Mouse (Mus musculus): Measurements from ENCODE around the gene Gdpd5. TPM values are rescaled to one million over a fixed set of nuclear protein-coding genes. Genes with fewer than 3 reads are reported as not detected.
A peak's percentile ranks its signal among the peaks of the same experiment; 100 is the strongest.

Gene Gdpd5
- polyA plus RNA-seq, 1 experiment from 2014 or later = 8.1 TPM

- Histone ChIP-seq H3K27ac (replicated peaks) (no peak overlapping the region), H3K36me3 (ENCODE audit: control insufficient read depth, insufficient read depth, low read length) (no peaks in the 10 kb centered on the region), H3K9ac (ENCODE audit: low read length) (no peak overlapping the region), H3K4me1 (replicated peaks; ENCODE audit: control insufficient read depth, insufficient read depth) (0 out of 2 replicates have a peak, but pooled peaks cover 6% of the 10 kb centered on the region), H3K27me3 (ENCODE audit: control insufficient read depth, insufficient read depth, low read length) (no peaks in the 10 kb centered on the region), H3K4me3 (ENCODE audit: low read depth, low read length) (no peak overlapping the region), H3K9me3 (ENCODE audit: control insufficient read depth, low read length) (no peaks in the 10 kb centered on the region), H3K4me2 (replicated peaks; ENCODE audit: low read depth) (no peak overlapping the region)
- WGBS = 70% methylated on average over 6 of the region's 6 CpGs
- ATAC-seq (ENCODE audit: low FRiP score, low TSS enrichment) (no peak), DNase-seq (ENCODE audit: low spot score) (no peak)
- TF ChIP-seq EP300 (optimal IDR thresholded peaks at IDR 0.05) = no peak
- peak; percentile 70 for TF ChIP-seq CTCF (IDR thresholded peaks at IDR 0.05; ENCODE audit: low read depth)
Observed at GRCm38 (mm10) chr7:99444012-99444411, 62.8 kb downstream of the Gdpd5 start.

DNA sequence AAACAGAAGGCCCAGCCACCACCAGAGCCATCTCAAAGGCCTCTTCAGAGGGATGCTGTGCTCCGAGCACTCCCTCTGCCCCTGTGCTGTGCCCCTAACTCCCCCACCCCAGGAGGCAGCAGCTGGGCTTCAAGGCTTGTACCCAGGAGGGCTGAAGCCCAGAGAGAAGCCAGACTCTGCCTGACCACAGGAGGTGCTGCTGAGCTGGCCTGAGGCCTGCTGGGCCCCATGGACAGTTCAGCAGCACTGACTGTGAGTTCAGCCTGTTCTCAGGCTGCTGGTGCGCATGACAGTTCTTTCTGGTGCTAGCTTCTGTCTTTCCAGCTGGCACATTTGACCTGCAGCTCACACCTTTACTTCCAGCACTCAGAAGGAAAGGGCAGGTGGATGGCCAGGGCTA, 64.6 kb downstream of the Gdpd5 start:
- H3K9ac ChIP-seq (ENCODE audit: low read length) = no peak overlapping the region

GRCm38 (mm10) chr7:99447323-99447722, 66.1 kb downstream of the Gdpd5 start:
- TF ChIP-seq CTCF (IDR thresholded peaks at IDR 0.05; ENCODE audit: low read depth) (no peak), EP300 (optimal IDR thresholded peaks at IDR 0.05) (no peak)
- DNase-seq (ENCODE audit: low spot score) (no peak), ATAC-seq (ENCODE audit: low FRiP score, low TSS enrichment) (no peak)
- no peaks in the 10 kb centered on the region for H3K27me3 ChIP-seq (ENCODE audit: control insufficient read depth, insufficient read depth, low read length)
- no peak overlapping the region for H3K4me3 ChIP-seq (ENCODE audit: low read depth, low read length)
- H3K27ac ChIP-seq (replicated peaks) = no peak overlapping the region
- H3K36me3 ChIP-seq (ENCODE audit: control insufficient read depth, insufficient read depth, low read length) = no peaks in the 10 kb centered on the region
- H3K4me2 ChIP-seq (replicated peaks; ENCODE audit: low read depth) = no peak overlapping the region
- no peak overlapping the region for H3K9ac ChIP-seq (ENCODE audit: low read length)
- H3K4me1 ChIP-seq (replicated peaks; ENCODE audit: control insufficient read depth, insufficient read depth) = no peaks in the 10 kb centered on the region
- no peaks in the 10 kb centered on the region for H3K9me3 ChIP-seq (ENCODE audit: control insufficient read depth, low read length)
- WGBS = 89% methylated on average over 5 of the region's 5 CpGs

More for the DNA sequence above, 64.6 kb downstream of the Gdpd5 start:
- no peak for ATAC-seq (ENCODE audit: low FRiP score, low TSS enrichment)
- H3K27ac ChIP-seq (replicated peaks) = no peak overlapping the region
- H3K9me3 ChIP-seq (ENCODE audit: control insufficient read depth, low read length) = no peaks in the 10 kb centered on the region
- WGBS = 91% methylated on average over 2 of the region's 2 CpGs
- H3K4me2 ChIP-seq (replicated peaks; ENCODE audit: low read depth) = no peak overlapping the region
- H3K36me3 ChIP-seq (ENCODE audit: control insufficient read depth, insufficient read depth, low read length) = no peaks in the 10 kb centered on the region
- TF ChIP-seq EP300 (optimal IDR thresholded peaks at IDR 0.05) (no peak), CTCF (IDR thresholded peaks at IDR 0.05; ENCODE audit: low read depth) (peak; percentile 63)
- no peaks in the 10 kb centered on the region for H3K27me3 ChIP-seq (ENCODE audit: control insufficient read depth, insufficient read depth, low read length)
- peak; percentile 43 for DNase-seq (ENCODE audit: low spot score)
- H3K4me1 ChIP-seq (replicated peaks; ENCODE audit: control insufficient read depth, insufficient read depth) = 0 out of 2 replicates have a peak, but pooled peaks cover 6% of the 10 kb centered on the region
- H3K4me3 ChIP-seq (ENCODE audit: low read depth, low read length) = no peak overlapping the region

GRCm38 (mm10) chr7:99448619-99449018, 67.4 kb downstream of the Gdpd5 start:
- DNase-seq (ENCODE audit: low spot score) (no peak), ATAC-seq (ENCODE audit: low FRiP score, low TSS enrichment) (no peak)
- no peak overlapping the region for H3K4me3 ChIP-seq (ENCODE audit: low read depth, low read length)
- 72% methylated on average over 5 of the region's 5 CpGs for WGBS
- no peak overlapping the region for H3K27ac ChIP-seq (replicated peaks)
- H3K9me3 ChIP-seq (ENCODE audit: control insufficient read depth, low read length) = no peaks in the 10 kb centered on the region
- no peak overlapping the region for H3K4me2 ChIP-seq (replicated peaks; ENCODE audit: low read depth)
- TF ChIP-seq EP300 (optimal IDR thresholded peaks at IDR 0.05) (no peak), CTCF (IDR thresholded peaks at IDR 0.05; ENCODE audit: low read depth) (no peak)
- H3K9ac ChIP-seq (ENCODE audit: low read length) = no peak overlapping the region
- H3K27me3 ChIP-seq (ENCODE audit: control insufficient read depth, insufficient read depth, low read length) = no peaks in the 10 kb centered on the region
- H3K36me3 ChIP-seq (ENCODE audit: control insufficient read depth, insufficient read depth, low read length) = no peaks in the 10 kb centered on the region
- no peaks in the 10 kb centered on the region for H3K4me1 ChIP-seq (replicated peaks; ENCODE audit: control insufficient read depth, insufficient read depth)

DNA sequence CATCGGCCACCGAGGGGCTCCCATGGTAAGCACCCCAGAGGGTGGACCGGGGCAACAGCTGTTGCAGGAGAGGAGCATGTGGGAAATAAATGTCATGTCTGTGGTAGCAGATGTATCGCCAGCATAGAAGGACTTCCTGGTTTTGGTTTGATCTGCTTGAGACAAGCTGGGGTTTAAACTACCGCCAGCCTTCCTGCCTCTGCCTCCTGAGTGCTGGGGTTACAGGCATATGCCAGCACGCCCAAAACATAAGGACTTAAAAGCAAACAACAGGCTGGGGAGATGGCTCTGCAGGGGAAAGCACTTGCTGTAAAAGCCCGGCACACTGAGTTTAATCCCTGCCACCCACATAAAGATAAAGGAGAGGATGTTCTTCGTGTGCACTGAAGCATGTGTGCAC, 67.8 kb downstream of the Gdpd5 start:
- Histone ChIP-seq H3K9ac (ENCODE audit: low read length) (no peak overlapping the region), H3K27ac (replicated peaks) (no peak overlapping the region), H3K4me3 (ENCODE audit: low read depth, low read length) (no peak overlapping the region), H3K4me2 (replicated peaks; ENCODE audit: low read depth) (no peak overlapping the region), H3K27me3 (ENCODE audit: control insufficient read depth, insufficient read depth, low read length) (no peaks in the 10 kb centered on the region), H3K36me3 (ENCODE audit: control insufficient read depth, insufficient read depth, low read length) (no peaks in the 10 kb centered on the region), H3K4me1 (replicated peaks; ENCODE audit: control insufficient read depth, insufficient read depth) (no peaks in the 10 kb centered on the region), H3K9me3 (ENCODE audit: control insufficient read depth, low read length) (no peaks in the 10 kb centered on the region)
- TF ChIP-seq CTCF (IDR thresholded peaks at IDR 0.05; ENCODE audit: low read depth) (no peak), EP300 (optimal IDR thresholded peaks at IDR 0.05) (no peak)
- WGBS = 62% methylated on average over 8 of the region's 8 CpGs
- DNase-seq (ENCODE audit: low spot score) = no peak
- ATAC-seq (ENCODE audit: low FRiP score, low TSS enrichment) = no peak

DNA sequence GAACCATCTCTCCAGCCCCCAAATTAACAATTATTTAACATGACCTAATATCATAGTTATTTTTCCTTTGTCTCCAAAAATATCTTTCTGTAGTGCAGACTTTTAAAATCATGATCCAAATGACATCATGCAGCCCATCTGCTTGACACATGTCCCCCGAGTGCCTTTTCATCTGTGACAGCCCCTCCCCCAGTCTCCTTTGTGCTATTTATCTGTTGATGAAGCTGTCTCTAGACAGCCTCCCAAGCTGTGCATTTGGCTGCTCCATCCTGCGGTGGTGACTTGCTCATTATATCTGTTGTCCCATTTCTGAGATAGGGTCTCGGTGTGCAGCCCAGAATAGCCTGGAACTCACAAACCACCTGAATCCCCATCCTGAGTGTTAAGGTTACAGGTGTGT, 68.5 kb downstream of the Gdpd5 start:
- H3K36me3 ChIP-seq (ENCODE audit: control insufficient read depth, insufficient read depth, low read length) = no peaks in the 10 kb centered on the region
- TF ChIP-seq CTCF (IDR thresholded peaks at IDR 0.05; ENCODE audit: low read depth) = no peak
- no peak for TF ChIP-seq EP300 (optimal IDR thresholded peaks at IDR 0.05)
- ATAC-seq (ENCODE audit: low FRiP score, low TSS enrichment) (no peak), DNase-seq (ENCODE audit: low spot score) (no peak)
- no peaks in the 10 kb centered on the region for H3K4me1 ChIP-seq (replicated peaks; ENCODE audit: control insufficient read depth, insufficient read depth)
- no peak overlapping the region for H3K4me3 ChIP-seq (ENCODE audit: low read depth, low read length)
- WGBS = 66% methylated on average over 3 of the region's 3 CpGs
- H3K9ac ChIP-seq (ENCODE audit: low read length) = no peak overlapping the region
- H3K9me3 ChIP-seq (ENCODE audit: control insufficient read depth, low read length) = no peaks in the 10 kb centered on the region
- no peak overlapping the region for H3K4me2 ChIP-seq (replicated peaks; ENCODE audit: low read depth)
- no peak overlapping the region for H3K27ac ChIP-seq (replicated peaks)
- H3K27me3 ChIP-seq (ENCODE audit: control insufficient read depth, insufficient read depth, low read length) = no peaks in the 10 kb centered on the region
